Mouse (Mus musculus) liver, embryonic 13.5 days (tissue): ENCODE results near the gene Musk. TPM values are rescaled to one million over a fixed set of nuclear protein-coding genes. Genes with fewer than 3 reads are reported as not detected.

Source experiments
- ATAC-seq: fragments of 200-750 bp; cut with Nextera tagmentation; 2 replicates; pipeline ENCODE4 v1.8.0; 2017; ENCODE audit warnings: low read depth, mild to moderate bottlenecking, moderate number of reproducible peaks, moderate library complexity
- DNase-seq: peaks from one replicate; pipeline ENCODE4 v3.0.0; 2022
- H3K27ac ChIP-seq: fragments of 300-500 bp; sonication (generic); 2 replicates; pipeline ENCODE4 v1.5.1; 2015; ENCODE audit warnings: moderate library complexity, mild to moderate bottlenecking, inconsistent platforms
- H3K27me3 ChIP-seq: fragments of 300-500 bp; sonication (generic); 2 replicates; pipeline ENCODE4 v1.6.1; 2015; ENCODE audit warnings: mild to moderate bottlenecking, inconsistent platforms
- H3K36me3 ChIP-seq: fragments of 300-500 bp; sonication (generic); 2 replicates; pipeline ENCODE4 v1.6.1; 2015; ENCODE audit warnings: mild to moderate bottlenecking, inconsistent platforms
- H3K4me1 ChIP-seq: fragments of 300-500 bp; sonication (generic); replicated peaks from 2 replicates; pipeline ENCODE4 v1.6.1; 2015; ENCODE audit warnings: inconsistent platforms
- H3K4me2 ChIP-seq: fragments of 300-500 bp; sonication (generic); 2 replicates; pipeline ENCODE4 v1.6.1; 2015; ENCODE audit warnings: inconsistent platforms, mild to moderate bottlenecking, moderate library complexity
- H3K4me3 ChIP-seq: fragments of 300-500 bp; sonication (generic); replicated peaks from 2 replicates; pipeline ENCODE4 v1.5.1; 2015; ENCODE audit warnings: mild to moderate bottlenecking, inconsistent platforms
- H3K9ac ChIP-seq: fragments of 300-500 bp; sonication (generic); 2 replicates; pipeline ENCODE4 v1.6.1; 2015; ENCODE audit warnings: mild to moderate bottlenecking, inconsistent platforms
- H3K9me3 ChIP-seq: fragments of 300-500 bp; sonication (generic); replicated peaks from 2 replicates; pipeline ENCODE4 v1.6.1; 2016; ENCODE audit warnings: inconsistent platforms
- WGBS: fragments of 180-500 bp; shearing (Covaris S2); methylation state at CpG from one replicate; pipeline ENCODE4 v1.1.7; 2015; ENCODE audit not compliant: insufficient replicate concordance; 5-methylcytosine and 5-hydroxymethylcytosine counted together
- polyA plus RNA-seq: library from polyadenylated mRNA; unstranded; fragments of >200 nt; fragmentation: Nextera tagmentation; extraction: Ambion mirVana; gene quantifications from 2 replicates; pipeline ENCODE4 v1.2.1, GENCODE M21; 2015

The Musk gene
- polyA plus RNA-seq, 1 experiment from 2014 or later, result 0.10 TPM

- DNase-seq (no peak), ATAC-seq (no peak)
- WGBS, result 61% methylated on average over 4 of the region's 4 CpGs
- H3K27me3 ChIP-seq, result no peaks in the 10 kb centered on the region
- H3K4me1 ChIP-seq, result no peaks in the 10 kb centered on the region
- H3K4me3 ChIP-seq, result no peak overlapping the region
- no peak overlapping the region for H3K4me2 ChIP-seq
- H3K27ac ChIP-seq, result no peak overlapping the region
- H3K9ac ChIP-seq, result no peak overlapping the region
- no peaks in the 10 kb centered on the region for H3K9me3 ChIP-seq
- H3K36me3 ChIP-seq, result no peaks in the 10 kb centered on the region
Measured at GRCm38 (mm10) chr4:58358996-58359395, 73.2 kb downstream of the Musk start.

DNA sequence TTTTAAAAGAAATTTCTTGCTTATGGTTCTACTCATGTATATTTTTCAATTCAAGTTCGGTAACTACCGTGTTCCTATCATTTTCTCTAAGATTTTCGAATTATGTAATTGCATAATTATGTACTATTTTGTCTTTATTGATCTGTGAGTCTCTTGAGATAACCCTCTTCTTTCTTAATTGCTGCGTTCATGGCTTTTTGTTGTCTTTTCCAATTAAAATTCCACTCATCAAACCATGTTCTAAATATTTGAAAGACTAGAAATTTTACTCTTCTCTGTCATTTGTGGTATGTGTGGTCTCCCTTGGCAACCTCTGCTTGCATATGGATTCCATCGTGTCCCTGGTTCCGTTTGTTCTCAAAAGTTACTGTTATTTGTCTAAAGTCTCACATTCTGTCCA, 79.6 kb downstream of the Musk start:
- Histone ChIP-seq H3K27me3 (no peaks in the 10 kb centered on the region), H3K9ac (no peak overlapping the region), H3K4me3 (no peak overlapping the region), H3K27ac (no peak overlapping the region), H3K4me1 (no peaks in the 10 kb centered on the region), H3K36me3 (no peaks in the 10 kb centered on the region), H3K4me2 (no peak overlapping the region), H3K9me3 (no peaks in the 10 kb centered on the region)
- DNase-seq (no peak), ATAC-seq (no peak)
- 63% methylated on average over 6 of the region's 6 CpGs for WGBS

GRCm38 (mm10) chr4:58371106-58371505, 85.3 kb downstream of the Musk start:
- no peaks in the 10 kb centered on the region for H3K9me3 ChIP-seq
- H3K4me3 ChIP-seq, result no peak overlapping the region
- H3K36me3 ChIP-seq, result no peaks in the 10 kb centered on the region
- no peak overlapping the region for H3K9ac ChIP-seq
- DNase-seq (no peak), ATAC-seq (no peak)
- H3K4me1 ChIP-seq, result no peaks in the 10 kb centered on the region
- no peak overlapping the region for H3K27ac ChIP-seq
- no peaks in the 10 kb centered on the region for H3K27me3 ChIP-seq
- no peak overlapping the region for H3K4me2 ChIP-seq
- WGBS, result 59% methylated on average over 1 of the region's 1 CpGs

DNA sequence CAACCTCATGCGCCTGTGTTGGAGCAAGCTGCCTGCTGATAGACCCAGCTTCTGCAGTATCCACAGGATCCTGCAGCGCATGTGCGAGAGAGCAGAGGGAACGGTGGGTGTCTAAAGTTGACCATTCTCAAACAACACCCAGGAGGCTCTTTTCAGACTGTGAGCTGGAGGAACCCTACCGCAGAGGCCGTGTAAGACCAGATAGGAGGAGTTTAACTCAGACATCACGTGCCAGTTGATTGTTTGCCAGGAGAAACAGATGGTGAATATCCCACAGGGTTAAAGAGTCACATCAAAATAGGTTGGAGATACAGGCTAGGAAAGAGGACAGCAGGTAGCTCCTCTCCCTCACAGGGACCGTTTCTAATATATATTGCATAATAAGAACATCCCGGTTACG, 87.8 kb downstream of the Musk start:
- ATAC-seq, result no peak
- Histone ChIP-seq H3K27me3 (no peaks in the 10 kb centered on the region), H3K36me3 (no peaks in the 10 kb centered on the region), H3K9me3 (no peaks in the 10 kb centered on the region), H3K4me2 (no peak overlapping the region), H3K4me3 (no peak overlapping the region), H3K9ac (no peak overlapping the region), H3K4me1 (no peaks in the 10 kb centered on the region), H3K27ac (no peak overlapping the region)
- WGBS, result 79% methylated on average over 10 of the region's 10 CpGs
- no peak for DNase-seq

- no peak overlapping the region for H3K4me3 ChIP-seq
- H3K4me1 ChIP-seq, result no peaks in the 10 kb centered on the region
- H3K36me3 ChIP-seq, result no peaks in the 10 kb centered on the region
- no peaks in the 10 kb centered on the region for H3K27me3 ChIP-seq
- H3K9me3 ChIP-seq, result no peaks in the 10 kb centered on the region
- 66% methylated on average over 7 of the region's 7 CpGs for WGBS
- H3K9ac ChIP-seq, result no peak overlapping the region
- H3K4me2 ChIP-seq, result no peak overlapping the region
- DNase-seq (no peak), ATAC-seq (no peak)
- no peak overlapping the region for H3K27ac ChIP-seq
Measured at GRCm38 (mm10) chr4:58374141-58374870, 88.5 kb downstream of the Musk start.

DNA sequence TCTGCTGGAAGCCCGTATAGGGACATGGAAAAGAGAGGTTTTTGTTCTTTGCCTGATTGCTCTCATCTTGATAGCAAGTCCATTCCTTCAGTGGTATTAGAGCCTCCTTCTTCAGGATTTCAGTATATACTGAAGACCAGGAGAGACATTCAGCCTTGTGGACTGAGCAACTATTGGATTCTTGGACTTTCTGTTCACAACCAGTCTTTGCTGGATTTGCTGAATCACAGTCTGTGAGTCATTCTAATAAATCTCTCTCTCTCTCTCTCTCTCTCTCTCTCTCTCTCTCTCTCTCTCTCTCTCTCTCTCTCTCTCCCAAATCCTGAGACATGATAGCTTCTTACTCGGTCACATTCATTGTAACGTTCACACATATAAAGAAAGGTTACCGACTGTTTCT, 93.4 kb downstream of the Musk start:
- 72% methylated on average over 4 of the region's 4 CpGs for WGBS
- no peak overlapping the region for H3K27ac ChIP-seq
- H3K9ac ChIP-seq, result no peak overlapping the region
- DNase-seq (no peak), ATAC-seq (no peak)
- H3K36me3 ChIP-seq, result no peaks in the 10 kb centered on the region
- H3K4me2 ChIP-seq, result no peak overlapping the region
- no peak overlapping the region for H3K4me3 ChIP-seq
- no peaks in the 10 kb centered on the region for H3K4me1 ChIP-seq
- H3K27me3 ChIP-seq, result no peaks in the 10 kb centered on the region
- H3K9me3 ChIP-seq, result no peaks in the 10 kb centered on the region

DNA sequence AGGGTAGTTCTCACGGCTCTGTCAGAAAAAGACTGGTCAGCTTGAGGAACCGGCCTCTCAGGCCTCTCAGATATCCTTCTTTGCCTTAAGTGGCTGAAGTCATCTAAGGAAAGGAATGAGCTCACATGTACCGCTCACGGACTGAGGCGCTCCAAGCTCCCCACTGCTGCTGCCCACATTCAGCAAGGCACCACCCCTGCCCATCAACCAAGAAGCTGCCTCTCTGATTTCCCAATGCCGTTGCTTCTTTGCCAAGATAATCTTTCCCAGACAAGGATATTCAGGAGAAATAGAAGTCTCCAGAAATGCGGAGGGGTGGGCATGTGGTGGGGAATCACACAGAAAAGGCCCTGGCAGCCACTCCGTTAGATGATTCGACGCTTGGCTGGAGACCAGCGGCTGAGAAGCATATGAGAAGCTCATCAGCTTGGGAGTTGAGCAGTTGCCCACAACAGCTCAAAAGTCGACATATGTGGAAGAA, 115.1 kb downstream of the Musk start:
- H3K36me3 ChIP-seq, result no peaks in the 10 kb centered on the region
- 78% methylated on average over 12 of the region's 12 CpGs for WGBS
- H3K9ac ChIP-seq, result no peak overlapping the region
- H3K27me3 ChIP-seq, result no peaks in the 10 kb centered on the region
- no peak overlapping the region for H3K4me3 ChIP-seq
- H3K27ac ChIP-seq, result no peak overlapping the region
- H3K4me2 ChIP-seq, result no peak overlapping the region
- H3K4me1 ChIP-seq, result no peaks in the 10 kb centered on the region
- DNase-seq, result no peak
- H3K9me3 ChIP-seq, result no peaks in the 10 kb centered on the region
- no peak for ATAC-seq

DNA sequence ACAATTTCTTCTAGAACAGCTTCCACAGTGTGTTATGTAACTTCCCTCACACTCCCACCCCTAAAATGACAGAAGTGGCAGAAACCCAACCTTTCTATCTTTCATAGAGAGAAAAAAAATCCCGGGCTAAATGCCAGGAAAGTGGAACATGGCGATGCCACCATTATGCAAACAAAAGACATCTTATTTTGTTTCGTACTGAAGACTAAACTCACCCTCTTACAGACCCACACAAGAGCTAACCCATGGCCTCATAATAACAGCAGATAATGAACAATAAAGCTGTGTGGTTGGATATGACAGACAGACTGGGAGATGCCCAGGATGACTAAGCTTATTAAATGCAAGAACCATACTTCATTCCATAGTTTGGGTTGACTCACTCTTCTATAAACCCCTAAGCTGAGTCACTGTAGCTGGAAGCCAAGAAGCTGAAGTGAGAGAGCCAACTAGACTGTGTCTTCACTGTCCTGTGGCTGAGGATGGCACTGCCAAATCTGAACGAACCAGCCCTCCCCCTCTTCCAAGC, 116.3 kb downstream of the Musk start:
- H3K9me3 ChIP-seq, result no peaks in the 10 kb centered on the region
- no peaks in the 10 kb centered on the region for H3K36me3 ChIP-seq
- DNase-seq (no peak), ATAC-seq (no peak)
- 65% methylated on average over 4 of the region's 4 CpGs for WGBS
- H3K27me3 ChIP-seq, result no peaks in the 10 kb centered on the region
- no peak overlapping the region for H3K4me2 ChIP-seq
- no peak overlapping the region for H3K9ac ChIP-seq
- no peaks in the 10 kb centered on the region for H3K4me1 ChIP-seq
- no peak overlapping the region for H3K27ac ChIP-seq
- H3K4me3 ChIP-seq, result no peak overlapping the region

DNA sequence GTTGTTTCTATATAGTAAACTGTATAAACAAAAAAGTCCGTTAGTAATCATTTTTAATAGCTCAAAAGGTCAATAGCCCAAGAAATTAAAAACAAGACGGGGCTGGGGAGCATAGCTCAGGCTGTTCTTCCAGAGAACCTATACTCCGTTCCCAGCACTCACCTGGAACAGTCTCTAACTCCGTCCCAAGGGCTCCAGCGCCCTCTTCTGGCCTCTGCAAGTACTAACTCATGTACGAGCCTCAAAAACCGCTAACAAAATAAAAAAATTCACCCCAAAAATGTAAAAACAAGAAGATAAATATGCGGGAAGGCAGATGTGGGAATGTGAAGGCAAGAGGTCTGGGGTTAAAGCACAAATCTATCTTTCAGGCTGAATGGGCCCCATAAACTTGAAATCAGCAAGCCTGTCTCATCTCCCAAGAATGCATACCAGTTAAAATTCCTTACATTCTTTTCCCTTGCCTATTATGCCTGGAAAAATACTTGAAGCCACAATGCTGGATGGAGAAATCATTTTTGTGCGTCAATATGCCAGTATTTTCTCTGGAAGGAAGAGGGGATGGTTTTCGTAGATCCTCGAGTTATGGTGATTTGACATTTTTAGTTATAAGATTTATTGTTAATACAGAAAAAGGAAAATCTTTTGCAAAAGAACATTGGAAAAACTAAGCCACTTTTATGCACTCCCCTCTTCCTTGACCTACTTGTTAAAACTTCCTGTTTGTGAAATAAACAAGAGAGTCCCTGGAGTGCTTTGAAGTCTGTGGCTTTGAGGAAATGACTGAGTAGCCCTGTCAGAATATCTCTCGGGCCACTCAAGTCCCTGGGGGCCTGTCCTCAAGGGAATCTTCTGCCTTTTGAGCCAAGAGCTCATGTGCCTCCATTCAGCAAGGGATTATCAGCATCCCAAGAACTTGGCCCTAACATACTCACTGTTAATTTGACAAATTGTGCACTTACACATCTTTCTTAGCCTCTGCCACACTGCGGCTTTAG, 127.7 kb downstream of the Musk start:
- Histone ChIP-seq H3K4me3 (no peak overlapping the region), H3K9ac (no peak overlapping the region), H3K4me1 (no peaks in the 10 kb centered on the region), H3K4me2 (no peak overlapping the region), H3K36me3 (no peaks in the 10 kb centered on the region), H3K9me3 (no peaks in the 10 kb centered on the region), H3K27me3 (no peaks in the 10 kb centered on the region), H3K27ac (no peak overlapping the region)
- no peak for ATAC-seq
- WGBS, result 65% methylated on average over 13 of the region's 13 CpGs
- DNase-seq, result no peak

DNA sequence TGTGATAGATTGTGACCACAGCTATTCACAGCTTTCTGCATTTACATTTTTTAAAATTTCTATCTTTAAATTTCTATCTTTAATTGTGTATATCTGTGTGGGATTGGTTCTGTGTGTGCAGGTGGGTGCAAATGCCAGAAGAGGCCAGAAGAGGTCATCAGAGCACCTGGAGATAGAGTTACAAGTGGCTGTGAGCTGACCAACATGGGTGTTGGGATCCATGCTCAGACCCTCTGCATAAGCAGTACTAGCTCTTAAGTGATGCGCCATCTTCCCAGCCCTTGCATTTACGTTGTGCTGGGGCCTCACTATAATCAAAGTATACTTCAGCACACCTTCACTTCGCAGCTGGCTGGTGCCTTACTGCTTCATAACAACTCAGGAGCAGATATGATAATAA, 129.8 kb downstream of the Musk start:
- Histone ChIP-seq H3K9me3 (no peaks in the 10 kb centered on the region), H3K27me3 (no peaks in the 10 kb centered on the region), H3K27ac (no peak overlapping the region), H3K4me3 (no peak overlapping the region), H3K9ac (no peak overlapping the region), H3K4me2 (no peak overlapping the region), H3K36me3 (no peaks in the 10 kb centered on the region), H3K4me1 (no peaks in the 10 kb centered on the region)
- ATAC-seq (no peak), DNase-seq (no peak)
- WGBS, result 62% methylated on average over 3 of the region's 3 CpGs

- Histone ChIP-seq H3K4me2 (no peak overlapping the region), H3K9ac (no peak overlapping the region), H3K9me3 (no peaks in the 10 kb centered on the region), H3K4me3 (no peak overlapping the region), H3K27ac (no peak overlapping the region), H3K27me3 (no peaks in the 10 kb centered on the region), H3K36me3 (no peaks in the 10 kb centered on the region), H3K4me1 (no peaks in the 10 kb centered on the region)
- 56% methylated on average over 4 of the region's 4 CpGs for WGBS
- ATAC-seq (no peak), DNase-seq (no peak)
Measured at GRCm38 (mm10) chr4:58417319-58417718, 131.6 kb downstream of the Musk start.
